Mouse (Mus musculus): Measurements from ENCODE around the gene Rpa3. TPM values are rescaled to one million over a fixed set of nuclear protein-coding genes. Genes with fewer than 3 reads are reported as not detected.
A peak's percentile ranks its signal among the peaks of the same experiment; 100 is the strongest.

The Rpa3 gene
- polyA plus RNA-seq, 1 experiment from 2014 or later, result 72.5 TPM

GRCm38 (mm10) chr6:8275098-8275497, 16.1 kb upstream of the Rpa3 start:
- 11% methylated on average over 1 of the region's 1 CpGs for WGBS
- ATAC-seq (ENCODE audit: low FRiP score), result 0 out of 2 replicates have a peak, but pooled peaks have one; percentile 28

GRCm38 (mm10) chr6:8274387-8275054, 15.5 kb upstream of the Rpa3 start:
- Histone ChIP-seq H3K4me1 (replicated peaks) (0 out of 2 replicates have a peak, but pooled peaks cover 3% of the 10 kb centered on the region), H3K27me3 (no peaks in the 10 kb centered on the region), H3K27ac (no peak overlapping the region), H3K9me3 (no peaks in the 10 kb centered on the region), H3K9ac (no peak overlapping the region), H3K36me3 (peaks cover 21% of the 10 kb centered on the region), H3K4me3 (no peak overlapping the region), H3K4me2 (no peak overlapping the region)
- WGBS, result 40% methylated on average over 6 of the region's 6 CpGs
- ATAC-seq (ENCODE audit: low FRiP score), result no peak; the same call in 1 of the 2 replicates

More at GRCm38 (mm10) chr6:8275098-8275497, 16.1 kb upstream of the Rpa3 start:
- H3K9ac ChIP-seq, result no peak overlapping the region
- H3K9me3 ChIP-seq, result no peaks in the 10 kb centered on the region
- no peaks in the 10 kb centered on the region for H3K27me3 ChIP-seq
- H3K27ac ChIP-seq, result no peak overlapping the region
- no peak overlapping the region for H3K4me2 ChIP-seq
- H3K4me1 ChIP-seq (replicated peaks), result 0 out of 2 replicates have a peak, but pooled peaks cover 3% of the 10 kb centered on the region
- no peak overlapping the region for H3K4me3 ChIP-seq
- H3K36me3 ChIP-seq, result peaks cover 21% of the 10 kb centered on the region

GRCm38 (mm10) chr6:8271047-8271446, 12.1 kb upstream of the Rpa3 start:
- H3K27me3 ChIP-seq, result no peaks in the 10 kb centered on the region
- H3K9ac ChIP-seq, result no peak overlapping the region
- 88% methylated on average over 3 of the region's 3 CpGs for WGBS
- H3K4me2 ChIP-seq, result no peak overlapping the region
- H3K36me3 ChIP-seq, result peaks cover 17% of the 10 kb centered on the region
- no peak for ATAC-seq (ENCODE audit: low FRiP score)
- no peaks in the 10 kb centered on the region for H3K9me3 ChIP-seq
- no peak overlapping the region for H3K27ac ChIP-seq
- no peak overlapping the region for H3K4me3 ChIP-seq
- H3K4me1 ChIP-seq (replicated peaks), result 0 out of 2 replicates have a peak, but pooled peaks cover 3% of the 10 kb centered on the region

GRCm38 (mm10) chr6:8259667-8260044, 683 bp upstream of the Rpa3 start:
- Histone ChIP-seq H3K27me3 (no peaks in the 10 kb centered on the region), H3K9ac (peak overlapping the region; percentile 87), H3K4me3 (peak overlapping the region; percentile 76), H3K27ac (peak overlapping the region; percentile 89), H3K4me2 (peak overlapping the region; percentile 85), H3K4me1 (replicated peaks) (peaks cover 22% of the 10 kb centered on the region), H3K36me3 (0 out of 2 replicates have a peak, but pooled peaks cover 5% of the 10 kb centered on the region), H3K9me3 (no peaks in the 10 kb centered on the region)
- no peak; the same call in 1 of the 2 replicates for ATAC-seq (ENCODE audit: low FRiP score)
- WGBS, result under 1% methylated on average over 8 of the region's 8 CpGs

- WGBS, result 13% methylated on average over 6 of the region's 6 CpGs
- H3K27ac ChIP-seq, result peak overlapping the region; percentile 84
- peak overlapping the region; percentile 80 for H3K9ac ChIP-seq
- peak overlapping the region; percentile 58 for H3K4me2 ChIP-seq
- no peak for ATAC-seq (ENCODE audit: low FRiP score)
- no peaks in the 10 kb centered on the region for H3K27me3 ChIP-seq
- H3K36me3 ChIP-seq, result peaks cover 11% of the 10 kb centered on the region; the same call in 1 of the 2 replicates
- H3K9me3 ChIP-seq, result no peaks in the 10 kb centered on the region
- peak overlapping the region; percentile 76 for H3K4me3 ChIP-seq
- peaks cover 22% of the 10 kb centered on the region for H3K4me1 ChIP-seq (replicated peaks)
Observed at GRCm38 (mm10) chr6:8258316-8258715, 657 bp downstream of the Rpa3 start.

GRCm38 (mm10) chr6:8228596-8228995, 30.4 kb downstream of the Rpa3 start:
- Histone ChIP-seq H3K4me1 (replicated peaks) (no peaks in the 10 kb centered on the region), H3K36me3 (peaks cover 52% of the 10 kb centered on the region), H3K27me3 (no peaks in the 10 kb centered on the region), H3K4me3 (no peak overlapping the region), H3K9me3 (no peaks in the 10 kb centered on the region), H3K4me2 (no peak overlapping the region), H3K27ac (no peak overlapping the region), H3K9ac (no peak overlapping the region)
- ATAC-seq (ENCODE audit: low FRiP score), result no peak
- WGBS, result 91% methylated on average over 3 of the region's 3 CpGs

- H3K9ac ChIP-seq, result no peak overlapping the region
- no peak overlapping the region for H3K4me3 ChIP-seq
- no peak for ATAC-seq (ENCODE audit: low FRiP score)
- H3K9me3 ChIP-seq, result no peaks in the 10 kb centered on the region
- no peaks in the 10 kb centered on the region for H3K27me3 ChIP-seq
- H3K36me3 ChIP-seq, result peaks cover 41% of the 10 kb centered on the region
- no peak overlapping the region for H3K27ac ChIP-seq
- WGBS, result 86% methylated on average over 3 of the region's 3 CpGs
- no peaks in the 10 kb centered on the region for H3K4me1 ChIP-seq (replicated peaks)
- H3K4me2 ChIP-seq, result no peak overlapping the region
Observed at GRCm38 (mm10) chr6:8227035-8227434, 31.9 kb downstream of the Rpa3 start.

GRCm38 (mm10) chr6:8210661-8211060, 48.3 kb downstream of the Rpa3 start:
- WGBS, result 87% methylated on average over 3 of the region's 3 CpGs
- H3K9me3 ChIP-seq, result no peaks in the 10 kb centered on the region

GRCm38 (mm10) chr6:8209866-8210186, 49.1 kb downstream of the Rpa3 start:
- no peaks in the 10 kb centered on the region for H3K9me3 ChIP-seq
- H3K4me3 ChIP-seq, result peak overlapping the region; percentile 73
- H3K27me3 ChIP-seq, result no peaks in the 10 kb centered on the region
- peak overlapping the region; percentile 93 for H3K27ac ChIP-seq
- H3K4me1 ChIP-seq (replicated peaks), result peaks cover 13% of the 10 kb centered on the region
- ATAC-seq (ENCODE audit: low FRiP score), result peak; percentile 6; the same call in 1 of the 2 replicates
- WGBS, result 11% methylated on average over 10 of the region's 10 CpGs
- H3K4me2 ChIP-seq, result peak overlapping the region; percentile 58
- peaks cover 2% of the 10 kb centered on the region for H3K36me3 ChIP-seq
- H3K9ac ChIP-seq, result peak overlapping the region; percentile 86

More at GRCm38 (mm10) chr6:8210661-8211060, 48.3 kb downstream of the Rpa3 start:
- Histone ChIP-seq H3K4me2 (peak overlapping the region; percentile 58), H3K4me1 (replicated peaks) (peaks cover 13% of the 10 kb centered on the region), H3K9ac (no peak overlapping the region), H3K27ac (no peak overlapping the region), H3K36me3 (peaks cover 11% of the 10 kb centered on the region), H3K27me3 (no peaks in the 10 kb centered on the region), H3K4me3 (peak overlapping the region; percentile 73; the same call in 1 of the 2 replicates)
- ATAC-seq (ENCODE audit: low FRiP score), result no peak

GRCm38 (mm10) chr6:8209047-8209865, 49.7 kb downstream of the Rpa3 start, which contains the start of gene Mios:
TSS of gene Mios (plus strand) at chr6:8209222.
- Histone ChIP-seq H3K4me2 (peak within 1 kb of the TSS; percentile 58), H3K4me3 (peak within 1 kb of the TSS; percentile 73), H3K36me3 (no peaks in the 10 kb centered on the region), H3K27ac (peak within 1 kb of the TSS; percentile 93), H3K9me3 (no peaks in the 10 kb centered on the region), H3K27me3 (no peaks in the 10 kb centered on the region), H3K4me1 (replicated peaks) (peaks cover 13% of the 10 kb centered on the region), H3K9ac (peak within 1 kb of the TSS; percentile 86)
- ATAC-seq (ENCODE audit: low FRiP score), result peak; percentile 99
- under 1% methylated on average over 87 of the region's 90 CpGs for WGBS
